Mouse (Mus musculus) brain, adult 2 months (tissue): ENCODE data around the gene Fuca1.
A peak's percentile ranks its signal among the peaks of the same experiment; 100 is the strongest.
"Not testable (repeated sequence)": the region's sequence is repeated elsewhere in the genome, so short reads cannot be mapped to it uniquely, and the experiment has no call there.

Experiments
- DNase-seq: peaks from one replicate; pipeline ENCODE4 v3.0.0; 2011; ENCODE audit warnings: low read depth, low spot score

Gene Fuca1

DNA sequence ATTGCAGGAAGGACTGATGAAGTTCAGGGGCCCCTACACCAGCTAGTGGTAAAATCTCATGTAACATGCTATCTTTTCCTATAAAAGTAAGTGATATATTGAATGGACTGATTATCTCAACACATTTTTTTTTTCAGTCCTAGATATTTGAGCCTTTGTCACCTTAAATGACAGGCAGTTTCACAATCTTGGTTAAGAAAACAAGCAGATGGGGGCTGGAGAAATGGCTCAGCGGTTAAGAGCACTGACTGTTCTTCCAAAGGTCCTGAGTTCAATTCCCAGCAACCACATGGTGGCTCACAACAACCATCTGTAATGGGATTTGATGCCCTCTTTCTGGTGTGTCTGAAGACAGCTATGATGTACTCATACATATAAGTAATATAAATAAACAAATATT is 1.7 kb downstream of the Fuca1 start:
- no peak for DNase-seq

- no peak for DNase-seq
These were observed 3.9 kb downstream of the Fuca1 start for GRCm38 (mm10) chr4:135924418-135924817.

GRCm38 (mm10) chr4:135925341-135925740 is 4.8 kb downstream of the Fuca1 start:
- DNase-seq: no peak

GRCm38 (mm10) chr4:135926195-135926808 is 5.8 kb downstream of the Fuca1 start:
- DNase-seq: no peak

DNA sequence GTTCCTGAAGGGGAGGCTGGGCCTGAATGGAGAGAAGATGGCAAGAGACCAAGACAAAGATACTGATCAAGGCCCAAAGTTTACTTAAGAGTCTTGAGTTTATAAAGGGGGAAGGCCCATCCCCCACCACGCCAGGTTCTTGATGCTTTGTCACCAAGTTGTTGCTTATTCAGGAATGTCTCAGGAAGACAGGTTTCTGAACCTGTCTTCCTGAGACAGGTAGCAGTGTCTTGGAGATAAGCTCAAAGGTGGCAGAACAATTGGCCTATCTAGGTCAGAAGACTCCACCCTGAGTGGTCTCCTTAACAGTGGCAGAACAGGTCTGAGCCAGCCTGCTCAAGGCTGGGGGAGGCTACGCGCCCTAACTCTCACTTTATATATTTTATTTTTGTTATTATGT is 6.3 kb downstream of the Fuca1 start:
- DNase-seq: no peak

GRCm38 (mm10) chr4:135928376-135928775 is 7.8 kb downstream of the Fuca1 start:
- DNase-seq: no peak

DNA sequence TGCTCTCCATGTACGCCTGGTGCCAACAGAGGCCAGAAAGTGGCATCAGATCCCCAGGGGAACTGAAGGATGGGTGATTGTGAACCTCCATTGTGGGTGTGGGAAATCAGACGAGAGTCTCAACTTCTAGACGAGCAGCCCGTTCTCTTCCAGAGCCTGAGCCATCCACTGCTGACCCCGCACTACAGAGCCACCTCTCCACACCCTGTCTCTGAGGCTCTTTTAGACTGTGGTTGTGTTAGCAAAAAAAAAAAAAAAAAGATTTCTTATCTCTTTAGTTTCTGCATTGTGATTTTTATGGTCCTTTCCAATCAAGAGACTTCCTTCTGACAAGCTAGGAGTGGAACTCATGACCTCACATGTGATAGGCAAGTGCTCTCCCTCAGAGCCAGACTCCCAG is 8.9 kb downstream of the Fuca1 start:
- DNase-seq: no peak

GRCm38 (mm10) chr4:135929828-135930227 is 9.3 kb downstream of the Fuca1 start:
- DNase-seq: no peak

DNA sequence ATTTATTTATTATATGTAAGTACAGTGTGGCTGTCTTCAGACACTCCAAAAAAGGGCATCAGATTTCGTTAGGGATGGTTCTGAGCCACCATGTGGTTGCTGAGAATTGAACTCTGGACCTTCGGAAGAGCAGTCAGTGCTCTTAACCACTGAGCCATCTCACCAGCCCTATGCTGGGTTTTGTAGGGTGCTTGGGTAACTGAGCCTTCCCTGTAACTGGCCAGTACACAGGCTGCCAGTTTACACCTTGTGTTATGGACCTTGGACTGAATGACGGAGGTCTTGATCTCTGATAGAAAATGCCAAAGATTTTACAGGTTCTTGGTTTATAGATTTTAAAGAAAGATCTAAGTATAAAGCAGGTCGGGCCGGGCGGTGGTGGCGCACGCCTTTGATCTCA is 9.7 kb downstream of the Fuca1 start:
- no peak for DNase-seq

DNA sequence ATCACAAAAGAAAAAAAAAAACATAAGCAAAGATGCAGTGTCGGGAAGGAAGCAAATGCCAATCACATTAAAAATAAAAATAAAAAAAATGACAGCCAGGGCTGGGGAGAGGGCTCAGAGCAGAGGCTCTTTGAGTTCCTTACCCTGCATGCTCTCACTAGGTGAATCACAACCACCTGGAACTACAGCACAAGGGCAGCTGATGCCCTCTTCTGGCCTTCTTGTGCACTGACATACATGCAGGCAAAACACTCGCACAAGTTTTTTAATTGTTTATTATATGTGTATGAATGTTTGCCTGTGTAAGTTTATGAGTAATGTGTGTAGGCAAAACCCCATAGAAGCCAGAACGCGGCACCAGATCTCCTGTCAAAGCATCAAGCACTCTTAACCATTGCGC is 11.3 kb downstream of the Fuca1 start:
- peak; percentile 71 for DNase-seq

DNA sequence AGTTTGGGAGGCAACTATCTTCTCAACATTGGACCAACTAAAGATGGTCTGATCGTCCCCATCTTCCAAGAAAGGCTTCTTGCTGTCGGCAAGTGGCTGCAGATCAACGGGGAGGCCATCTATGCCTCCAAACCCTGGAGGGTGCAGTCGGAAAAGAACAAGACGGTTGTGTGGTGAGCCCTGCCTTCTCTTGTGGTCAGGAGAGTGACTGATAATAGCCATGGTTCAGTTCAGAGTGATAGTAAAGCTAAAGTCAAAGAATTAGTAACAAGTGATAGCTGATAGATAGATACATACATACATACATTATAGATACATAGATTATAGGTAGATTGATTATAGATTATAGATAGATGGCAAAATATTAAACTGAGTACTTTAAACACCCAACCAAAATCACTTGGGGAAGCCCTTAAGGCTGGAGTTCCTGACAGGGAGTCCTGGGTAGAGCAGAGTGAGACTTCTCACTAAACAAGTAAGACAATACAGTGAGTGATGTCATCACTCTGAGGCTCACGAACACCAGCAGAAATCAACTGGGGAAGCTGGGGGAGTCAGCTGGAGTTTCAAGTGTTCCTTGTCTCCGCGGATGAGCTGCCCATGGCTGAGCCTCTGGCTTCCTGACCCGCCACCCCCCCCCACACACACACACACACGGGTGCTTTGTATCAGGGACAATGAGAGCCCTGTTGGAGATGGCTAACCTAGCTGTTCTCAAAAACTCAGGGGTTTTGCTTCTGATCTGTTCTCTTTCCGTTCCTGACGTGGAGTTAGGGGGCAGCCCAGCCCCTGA is 14.4 kb downstream of the Fuca1 start:
- peak; percentile 80 for DNase-seq

DNA sequence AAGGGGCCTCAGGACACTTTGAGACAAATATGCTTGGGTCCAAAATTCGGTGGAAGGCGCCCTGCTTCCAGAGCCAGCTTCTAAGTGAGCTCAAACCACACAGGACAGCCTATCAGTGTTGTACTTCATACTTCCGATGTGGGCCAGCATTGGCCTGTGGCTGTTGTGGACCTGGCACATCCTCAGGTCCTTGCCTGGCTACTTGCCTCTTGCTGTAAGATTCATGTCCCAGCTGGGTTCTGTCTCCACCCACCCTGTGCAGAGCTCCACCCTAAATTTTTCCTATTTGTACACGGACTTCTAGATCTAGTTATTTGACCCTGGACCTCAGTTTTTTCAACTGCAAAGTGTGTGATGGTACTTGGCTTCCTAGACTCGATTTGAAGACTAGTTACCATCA is 15.0 kb downstream of the Fuca1 start:
- DNase-seq: peak; percentile 57

DNA sequence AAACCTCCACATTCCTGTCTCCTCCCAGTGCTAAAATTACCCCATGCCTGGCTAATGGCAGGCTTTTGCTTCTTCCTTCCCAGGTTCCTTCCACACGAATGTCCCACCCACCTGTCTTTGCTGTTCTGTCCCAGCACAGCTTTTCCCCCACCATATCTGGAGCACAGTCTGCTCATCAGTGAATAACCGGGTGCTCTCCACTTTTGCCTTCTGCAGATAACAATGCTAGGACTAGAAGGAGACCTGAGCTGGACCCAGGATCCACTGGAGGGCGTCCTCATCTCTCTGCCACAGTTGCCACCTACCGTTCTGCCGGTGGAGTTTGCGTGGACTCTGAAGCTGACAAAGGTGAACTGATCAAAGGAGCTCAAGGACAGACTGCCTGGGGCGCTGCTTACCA is 18.3 kb downstream of the Fuca1 start:
- DNase-seq: no peak

DNA sequence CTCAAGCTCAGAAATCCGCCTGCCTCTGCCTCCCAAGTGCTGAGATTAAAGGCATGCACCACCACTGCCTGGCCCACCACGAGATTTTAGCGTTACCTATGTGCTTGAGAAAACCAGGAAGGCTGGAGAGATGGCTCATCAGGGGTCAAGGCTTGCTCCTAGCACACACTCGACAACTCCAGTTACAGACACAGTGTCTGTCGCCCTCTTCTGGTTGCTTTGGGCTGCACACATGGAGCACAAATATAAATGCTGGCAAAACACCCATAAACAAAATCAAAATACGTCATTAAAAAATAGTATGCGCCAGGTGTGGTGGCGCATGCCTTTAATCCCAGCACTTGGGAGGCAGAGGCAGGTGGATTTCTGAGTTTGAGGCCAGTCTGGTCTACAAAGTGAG is 20.5 kb downstream of the Fuca1 start:
- DNase-seq: not testable (repeated sequence)

DNA sequence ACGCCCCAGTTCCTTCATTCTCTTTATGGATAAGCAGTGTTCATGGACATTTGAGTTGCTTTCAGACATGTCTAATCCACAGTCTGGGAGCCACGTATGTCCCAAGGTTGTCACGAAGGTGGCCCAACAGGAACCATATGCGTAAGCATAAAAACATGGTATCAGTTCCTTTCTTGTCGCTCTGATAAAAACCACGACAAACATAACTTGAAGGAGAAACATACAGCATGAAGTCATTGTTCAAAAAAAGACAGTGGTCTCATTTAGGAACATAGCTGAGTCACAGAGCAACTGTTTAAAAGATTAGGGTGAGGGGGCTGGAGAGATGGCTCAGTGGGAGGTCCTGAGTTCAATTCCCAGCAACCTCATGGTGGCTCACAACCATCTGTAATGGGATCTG is 21.7 kb downstream of the Fuca1 start:
- no peak for DNase-seq

- DNase-seq: peak; percentile 33
These were observed 22.9 kb downstream of the Fuca1 start for GRCm38 (mm10) chr4:135943389-135943788.

- DNase-seq: no peak
These were observed 25.2 kb downstream of the Fuca1 start for GRCm38 (mm10) chr4:135945706-135946105.

DNA sequence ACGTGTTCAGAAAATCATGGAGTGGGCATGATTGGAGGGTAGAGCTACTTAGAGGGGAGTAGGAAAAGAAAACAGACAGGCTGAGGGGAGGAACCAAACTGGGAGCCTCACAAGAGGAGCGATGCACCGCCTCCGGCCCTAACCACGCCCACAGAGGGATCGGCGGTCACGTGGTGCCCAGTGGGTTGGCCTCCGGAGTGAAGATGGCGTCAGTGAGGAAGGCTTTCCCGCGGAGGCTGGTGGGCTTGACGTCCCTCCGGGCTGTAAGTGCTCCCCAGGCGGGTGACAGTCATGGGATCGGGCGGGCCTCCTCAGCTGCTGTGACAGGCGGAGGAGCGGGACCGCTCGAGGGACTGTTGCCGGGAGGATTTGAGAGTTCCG is 25.7 kb downstream of the Fuca1 start, which contains the start of gene Hmgcl:
TSS of gene Hmgcl (plus strand) at position 171 of the 381 bp plus-strand sequence.
- peak; percentile 96 for DNase-seq

GRCm38 (mm10) chr4:135946659-135947301 is 26.2 kb downstream of the Fuca1 start:
- DNase-seq: peak; percentile 73

- DNase-seq: no peak
These were observed 27.6 kb downstream of the Fuca1 start for GRCm38 (mm10) chr4:135948142-135948541.

DNA sequence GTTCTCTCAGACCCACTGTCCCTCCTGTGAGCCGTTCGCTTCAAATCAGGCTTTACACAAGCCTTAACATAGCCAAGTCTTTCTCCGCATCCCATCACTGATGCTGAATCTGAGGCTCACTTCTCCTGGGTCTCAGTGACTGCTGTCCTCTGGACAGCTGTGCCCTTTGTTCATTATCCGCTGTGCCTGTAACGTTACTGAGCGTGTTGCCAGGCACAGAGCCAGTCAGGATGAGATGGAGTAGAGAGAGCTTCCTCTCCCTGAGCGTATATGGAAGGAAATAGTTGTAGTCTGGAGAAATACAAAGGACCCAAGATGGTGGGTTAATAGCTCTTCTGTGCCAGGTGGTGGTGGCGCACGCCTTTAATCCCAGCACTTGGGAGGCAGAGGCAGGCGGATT is 28.9 kb downstream of the Fuca1 start:
- DNase-seq: peak; percentile 84

DNA sequence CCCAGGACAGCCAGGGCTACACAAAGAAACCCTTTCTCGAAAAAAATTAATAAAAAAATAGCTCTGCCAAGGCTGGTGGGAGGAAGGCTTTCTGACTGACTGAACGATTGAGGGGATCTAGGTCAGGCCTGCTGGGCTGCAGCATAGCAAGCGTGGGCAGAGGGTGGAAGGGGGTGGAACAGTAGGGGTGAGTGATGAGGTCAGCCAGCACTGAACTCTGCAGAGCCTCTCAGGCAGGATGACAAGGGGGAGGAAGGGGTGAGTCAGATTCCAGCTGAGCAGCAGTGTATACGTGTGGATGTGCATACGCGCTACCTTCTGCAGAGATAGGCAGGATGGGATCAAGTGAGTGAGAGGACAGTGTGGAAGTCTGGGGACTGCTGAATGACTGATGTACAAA is 29.4 kb downstream of the Fuca1 start:
- peak; percentile 97 for DNase-seq

DNA sequence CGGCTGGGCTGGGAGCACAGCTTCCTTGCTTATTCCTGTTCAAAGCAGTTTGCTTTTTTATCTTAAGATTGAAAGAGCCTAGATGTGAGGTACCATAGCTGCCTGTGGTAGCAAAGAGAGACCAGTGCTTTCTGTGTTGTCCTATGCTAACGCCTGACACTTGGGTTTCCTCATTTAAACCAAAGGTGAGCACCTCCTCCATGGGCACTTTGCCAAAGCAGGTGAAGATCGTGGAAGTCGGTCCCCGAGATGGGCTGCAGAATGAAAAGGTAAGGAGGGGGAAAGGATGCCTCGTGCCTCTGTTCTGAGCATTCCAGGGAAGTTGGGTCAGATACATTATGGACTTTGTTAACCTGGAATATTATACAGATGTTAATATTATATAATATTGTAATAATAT is 29.8 kb downstream of the Fuca1 start:
- no peak for DNase-seq
